Mouse (Mus musculus) retina, embryonic 14.5 days (tissue): ENCODE results near the gene Dnm3.

ENCODE experiments used
- DNase-seq: peaks from one replicate; pipeline ENCODE4 v3.0.0-alpha.2; 2015; ENCODE audit warnings: low spot score

Gene Dnm3

GRCm38 (mm10) chr1:162209487-162210149 lies 268.2 kb downstream of the Dnm3 start:
- peak; percentile 72 for DNase-seq

- DNase-seq, result no peak
These were observed 268.8 kb downstream of the Dnm3 start for GRCm38 (mm10) chr1:162209010-162209409.

GRCm38 (mm10) chr1:162207708-162208043 lies 270.2 kb downstream of the Dnm3 start:
- DNase-seq, result no peak

- no peak for DNase-seq
These were observed 270.7 kb downstream of the Dnm3 start for GRCm38 (mm10) chr1:162206998-162207707.

GRCm38 (mm10) chr1:162202465-162203348 lies 275.1 kb downstream of the Dnm3 start:
- no peak for DNase-seq

- no peak for DNase-seq
These were observed 277.4 kb downstream of the Dnm3 start for GRCm38 (mm10) chr1:162200446-162200845.

- DNase-seq, result peak; percentile 56
These were observed 280.8 kb downstream of the Dnm3 start for GRCm38 (mm10) chr1:162196812-162197680.

GRCm38 (mm10) chr1:162188744-162189143 lies 289.1 kb downstream of the Dnm3 start:
- no peak for DNase-seq

- no peak for DNase-seq
These were observed 290.3 kb downstream of the Dnm3 start for GRCm38 (mm10) chr1:162187352-162188120.

GRCm38 (mm10) chr1:162186470-162187351 lies 291.1 kb downstream of the Dnm3 start:
- DNase-seq, result peak; percentile 43

GRCm38 (mm10) chr1:162184003-162184748 lies 293.7 kb downstream of the Dnm3 start:
- no peak for DNase-seq

GRCm38 (mm10) chr1:162183438-162183837 lies 294.4 kb downstream of the Dnm3 start:
- no peak for DNase-seq

- DNase-seq, result no peak
These were observed 296.5 kb downstream of the Dnm3 start for GRCm38 (mm10) chr1:162181187-162181975.

GRCm38 (mm10) chr1:162180451-162180850 lies 297.4 kb downstream of the Dnm3 start:
- DNase-seq, result no peak

- no peak for DNase-seq
These were observed 298.4 kb downstream of the Dnm3 start for GRCm38 (mm10) chr1:162179401-162179800.

- no peak for DNase-seq
These were observed 305.0 kb downstream of the Dnm3 start for GRCm38 (mm10) chr1:162172806-162173205.

GRCm38 (mm10) chr1:162163687-162164484 lies 313.9 kb downstream of the Dnm3 start:
- no peak for DNase-seq

GRCm38 (mm10) chr1:162162677-162163076 lies 315.2 kb downstream of the Dnm3 start:
- no peak for DNase-seq
